Mouse (Mus musculus) spleen, adult 2 months (tissue): ENCODE measurements around the gene Ganc. TPM values are rescaled to one million over a fixed set of nuclear protein-coding genes. Genes with fewer than 3 reads are reported as not detected.

Experiments
- DNase-seq, 2 experiments: peaks; one replicate each; pipeline versions ENCODE4 v3.0.0 to v3.0.0-alpha.2; 2012 to 2021; ENCODE audit warnings: low spot score in 2 of 2, low read depth in 1 of 2
- H3K27ac ChIP-seq: fragments of 200-500 bp; 2 replicates; pipeline ENCODE4 v1.5.1; 2012; ENCODE audit warnings: low read length, inconsistent platforms; ENCODE audit not compliant: insufficient read depth
- H3K27me3 ChIP-seq: fragments of 200-500 bp; 2 replicates; pipeline ENCODE4 v1.6.1; 2012; ENCODE audit warnings: mild to moderate bottlenecking, moderate library complexity, low read length, inconsistent platforms; ENCODE audit not compliant: control insufficient read depth, insufficient read depth
- H3K36me3 ChIP-seq: fragments of 200-500 bp; 2 replicates; pipeline ENCODE4 v1.6.1; 2012; ENCODE audit warnings: mild to moderate bottlenecking, low read length, inconsistent platforms; ENCODE audit not compliant: control insufficient read depth, insufficient read depth
- H3K4me1 ChIP-seq: fragments of 200-500 bp; 2 replicates; pipeline ENCODE4 v1.6.1; 2011; ENCODE audit warnings: inconsistent platforms; ENCODE audit not compliant: control insufficient read depth, insufficient read depth, insufficient read length
- H3K4me3 ChIP-seq: fragments of 200-500 bp; 2 replicates; pipeline ENCODE4 v1.5.1; 2011; ENCODE audit warnings: mild to moderate bottlenecking, inconsistent platforms; ENCODE audit not compliant: insufficient read depth, insufficient read length; ENCODE audit errors: extremely low read depth
- CTCF ChIP-seq: fragments of 200-500 bp; IDR thresholded peaks from 2 replicates; pipeline ENCODE4 v1.5.1; 2011; ENCODE audit warnings: mild to moderate bottlenecking, inconsistent platforms; ENCODE audit not compliant: insufficient read depth, insufficient read length, insufficient replicate concordance; ENCODE audit errors: extremely low read depth
- POLR2A ChIP-seq: fragments of 200-500 bp; IDR thresholded peaks from 2 replicates; pipeline ENCODE4 v1.6.1; 2011; ENCODE audit warnings: low read depth, low read length, inconsistent platforms
- WGBS: fragments of 180-500 bp; shearing (Covaris S2); methylation state at CpG from one replicate; pipeline ENCODE4 v1.1.7; 2018; 5-methylcytosine and 5-hydroxymethylcytosine counted together
- polyA plus RNA-seq: library from polyadenylated mRNA; depleted of rRNA; stranded (reverse); fragments of >200 nt; gene quantifications from 2 replicates; pipeline ENCODE4 v1.2.3, GENCODE M21; 2012

Ganc gene
- polyA plus RNA-seq, 1 experiment: 9.6 TPM

DNA sequence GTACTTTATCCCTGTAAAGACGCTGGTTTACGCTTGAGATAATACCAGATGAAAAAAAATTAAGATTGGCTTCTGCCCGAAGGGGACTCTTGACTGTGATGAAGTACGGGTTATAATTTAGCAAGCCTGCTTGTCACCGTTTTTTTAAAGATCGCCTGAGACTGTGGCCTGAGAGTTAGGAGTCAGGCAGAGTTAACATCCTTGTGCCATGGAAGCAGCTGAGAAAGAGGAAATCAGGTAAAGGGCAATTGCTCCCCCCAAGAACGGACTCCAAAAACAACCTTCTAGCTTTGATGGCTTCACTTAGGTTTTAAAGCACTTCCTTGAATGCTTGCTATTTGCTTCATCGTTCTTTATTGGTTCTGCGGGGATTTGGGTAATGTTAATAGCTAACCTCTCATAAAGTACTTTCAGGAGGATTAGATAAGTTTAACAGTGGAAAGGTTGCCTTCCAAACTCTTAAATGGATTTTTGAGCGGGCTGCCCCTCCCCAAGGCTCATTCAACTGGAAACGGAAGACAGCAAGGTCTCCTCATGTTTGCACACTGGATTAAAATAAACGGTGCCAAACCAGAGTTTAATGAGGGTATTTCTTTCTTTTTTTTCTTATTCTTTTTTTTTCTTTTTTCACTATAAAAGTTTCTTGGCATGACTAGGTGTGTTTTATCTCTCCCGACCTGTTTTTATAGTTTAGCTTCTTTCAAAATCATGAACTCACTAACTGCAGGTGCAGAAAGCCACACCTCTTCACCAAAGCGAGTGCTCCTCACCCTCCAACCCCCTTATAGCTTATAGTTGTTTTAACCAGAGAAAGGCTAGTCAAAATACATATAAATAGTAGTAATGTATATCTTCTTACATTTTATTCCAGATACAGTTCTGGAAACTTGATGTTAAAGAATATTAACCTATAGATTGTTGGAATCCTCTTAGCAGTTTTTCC is 1.4 kb downstream of the Ganc start:
- H3K4me1 ChIP-seq: peaks cover 2% of the 10 kb centered on the region; the same call in 1 of the 2 replicates
- H3K36me3 ChIP-seq: no peaks in the 10 kb centered on the region; the same call in 1 of the 2 replicates
- peak overlapping the region; percentile 91 for H3K4me3 ChIP-seq
- DNase-seq: no peak
- TF ChIP-seq CTCF (no peak), POLR2A (no peak)
- no peaks in the 10 kb centered on the region for H3K27me3 ChIP-seq
- 2% methylated on average over 14 of the region's 14 CpGs for WGBS
- peak overlapping the region; percentile 96 for H3K27ac ChIP-seq

DNA sequence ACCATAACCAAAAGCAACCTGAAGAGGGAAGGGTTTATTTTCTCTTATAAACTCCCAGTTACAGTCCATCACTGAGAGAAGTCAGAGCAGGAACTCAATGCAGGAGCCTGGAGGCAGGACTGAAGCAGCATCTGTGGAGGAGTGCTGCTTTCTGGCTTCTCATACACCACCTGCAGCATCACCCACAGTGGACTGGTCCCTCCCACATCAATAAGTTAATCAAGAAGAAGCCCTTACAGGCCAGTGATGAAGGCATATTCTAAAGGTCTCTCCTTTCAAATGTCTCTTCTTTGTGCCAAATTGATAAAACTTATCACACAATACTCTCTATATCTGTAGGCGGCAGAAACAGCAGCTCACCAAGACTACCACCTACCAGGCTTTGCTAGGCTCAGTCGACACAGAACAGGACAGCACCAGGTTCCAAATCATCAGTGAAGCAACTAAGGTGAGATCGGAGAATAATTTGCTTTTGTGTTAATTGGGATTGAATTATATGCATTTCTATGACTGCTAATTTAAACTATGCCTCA is 7.5 kb downstream of the Ganc start:
- peaks cover 9% of the 10 kb centered on the region for H3K36me3 ChIP-seq
- no peak overlapping the region for H3K27ac ChIP-seq

DNA sequence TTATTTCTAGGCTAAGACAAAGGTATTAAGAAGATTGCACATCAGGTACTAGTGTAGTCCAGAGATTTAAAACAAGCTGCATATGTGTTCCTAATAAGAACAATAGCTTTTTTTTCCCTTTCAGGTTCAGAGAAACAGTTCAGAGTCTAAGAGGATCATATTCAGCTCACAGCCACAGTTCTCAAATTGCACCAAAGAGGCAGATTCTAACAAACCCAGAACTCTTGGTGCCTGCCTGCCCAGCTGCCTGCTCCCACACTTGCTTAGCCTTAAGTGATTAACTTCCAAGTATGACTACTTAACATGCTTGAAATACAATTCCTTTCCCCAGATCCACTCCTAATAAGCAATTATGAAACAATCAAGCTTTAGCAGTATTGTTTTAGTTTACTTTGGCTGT is 10.4 kb downstream of the Ganc start:
- H3K27ac ChIP-seq: no peak overlapping the region
- TF ChIP-seq CTCF: no peak
- TF ChIP-seq POLR2A: no peak
- no peak overlapping the region for H3K4me3 ChIP-seq
- H3K4me1 ChIP-seq: no peaks in the 10 kb centered on the region
- DNase-seq: no peak
- no peaks in the 10 kb centered on the region for H3K27me3 ChIP-seq
- H3K36me3 ChIP-seq: peaks cover 9% of the 10 kb centered on the region

More for the DNA sequence above, 7.5 kb downstream of the Ganc start:
- no peak for TF ChIP-seq CTCF
- TF ChIP-seq POLR2A: no peak
- no peaks in the 10 kb centered on the region; the same call in 1 of the 2 replicates for H3K4me1 ChIP-seq
- H3K4me3 ChIP-seq: no peak overlapping the region
- 84% methylated on average over 3 of the region's 3 CpGs for WGBS
- no peak for DNase-seq
- H3K27me3 ChIP-seq: no peaks in the 10 kb centered on the region

DNA sequence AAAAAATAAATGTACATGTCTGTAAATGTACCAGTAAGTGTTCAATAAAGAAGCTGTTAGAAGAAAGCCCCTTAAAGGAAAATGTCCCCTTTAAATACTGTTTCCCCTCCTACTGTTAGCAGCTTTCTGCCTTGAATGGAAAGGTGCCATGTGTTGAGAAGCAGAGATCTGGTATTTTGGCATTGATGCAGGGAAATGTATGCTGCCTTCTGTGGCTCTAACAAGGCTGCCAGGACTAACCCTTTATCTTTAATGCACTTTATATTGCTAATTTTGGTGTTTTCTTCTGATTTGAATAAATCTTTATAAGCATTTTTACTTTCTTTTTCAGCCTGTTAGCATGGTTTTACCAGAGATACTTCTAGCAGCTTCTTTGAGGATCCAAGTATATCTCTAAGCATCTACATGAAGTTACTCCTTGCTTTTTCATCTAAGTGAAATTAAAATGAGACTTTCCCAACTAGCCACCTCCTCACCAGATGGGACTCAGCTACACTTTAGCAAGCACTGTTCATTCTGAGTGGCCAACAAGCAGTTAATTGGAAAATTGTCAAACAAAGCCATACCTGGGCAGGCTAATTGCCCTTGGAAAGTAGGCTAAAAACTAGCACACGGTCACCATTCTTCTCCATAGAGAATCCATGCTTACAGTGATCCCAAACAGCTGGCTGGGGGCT is 11.2 kb downstream of the Ganc start:
- Histone ChIP-seq H3K4me3 (no peak overlapping the region), H3K36me3 (peaks cover 10% of the 10 kb centered on the region), H3K27ac (no peak overlapping the region), H3K27me3 (no peaks in the 10 kb centered on the region), H3K4me1 (no peaks in the 10 kb centered on the region)
- no peak for TF ChIP-seq POLR2A
- no peak for TF ChIP-seq CTCF
- DNase-seq: no peak
- 94% methylated on average over 1 of the region's 1 CpGs for WGBS

DNA sequence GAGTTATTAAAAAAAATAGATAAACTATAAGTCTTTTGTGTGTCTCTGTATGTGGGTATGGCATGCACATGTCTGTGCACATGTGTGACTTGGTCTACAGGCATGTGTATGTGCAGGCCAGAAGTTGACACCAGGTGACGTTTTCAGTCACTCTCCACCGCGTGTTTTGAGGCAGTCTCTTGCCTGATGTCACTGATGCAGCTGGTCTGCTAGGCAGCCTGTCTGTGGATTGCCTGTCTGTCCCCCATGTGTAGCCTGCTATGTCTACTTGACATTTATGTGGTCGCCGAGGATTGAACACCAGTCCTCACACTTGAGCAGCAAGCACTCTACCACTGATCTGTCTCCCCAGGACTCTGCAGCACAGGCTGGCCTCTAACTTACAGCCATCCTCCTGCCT is 20.7 kb downstream of the Ganc start:
- Histone ChIP-seq H3K27me3 (no peaks in the 10 kb centered on the region), H3K4me1 (no peaks in the 10 kb centered on the region), H3K36me3 (peaks cover 14% of the 10 kb centered on the region), H3K4me3 (no peak overlapping the region), H3K27ac (no peak overlapping the region)
- no peak for TF ChIP-seq POLR2A
- no peak for TF ChIP-seq CTCF
- no peak for DNase-seq
- WGBS: 79% methylated on average over 5 of the region's 5 CpGs

DNA sequence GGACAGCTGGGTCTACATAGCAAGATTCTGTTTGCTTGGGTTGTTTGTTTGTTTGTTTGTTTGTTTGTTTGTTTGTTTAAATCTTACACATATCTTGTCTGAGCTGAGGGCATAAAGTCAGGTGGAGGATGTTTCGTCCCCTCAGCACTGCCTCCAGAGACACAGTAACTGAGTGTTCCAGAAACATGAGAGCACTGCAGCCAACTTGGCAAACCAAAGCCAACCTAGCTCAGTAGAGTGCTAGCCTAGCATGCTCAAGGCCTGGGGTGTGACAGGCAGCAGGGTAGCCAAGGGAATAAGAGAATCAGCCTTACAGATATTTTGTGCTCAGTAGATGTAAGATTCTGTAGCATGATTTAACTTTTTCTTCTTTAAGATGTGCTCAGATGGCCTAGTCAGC is 40.8 kb downstream of the Ganc start:
- no peaks in the 10 kb centered on the region for H3K4me1 ChIP-seq
- peaks cover 7% of the 10 kb centered on the region for H3K36me3 ChIP-seq
- no peak overlapping the region for H3K27ac ChIP-seq
- H3K4me3 ChIP-seq: no peak overlapping the region
- H3K27me3 ChIP-seq: no peaks in the 10 kb centered on the region
- DNase-seq: no peak
- 88% methylated on average over 1 of the region's 1 CpGs for WGBS
- TF ChIP-seq POLR2A: no peak
- no peak for TF ChIP-seq CTCF
